Mouse (Mus musculus): ENCODE measurements around the gene Sept7. TPM values are rescaled to one million over a fixed set of nuclear protein-coding genes. Genes with fewer than 3 reads are reported as not detected.
A peak's percentile ranks its signal among the peaks of the same experiment; 100 is the strongest.

Sept7 gene
- total and polyA plus RNA-seq, 3 experiments = 77.9 to 288 (median 170) TPM

GRCm38 (mm10) chr9:25309505-25310182 lies 57.4 kb downstream of the Sept7 start:
- H3K4me3 ChIP-seq (replicated peaks in 1 of 3; ENCODE audit: low read depth in 2 of 3, low read length in 2 of 3, poor library complexity in 1 of 3) = no peak overlapping the region
- H3K27me3 ChIP-seq (replicated peaks) = no peaks in the 10 kb centered on the region
- H3K9ac ChIP-seq (ENCODE audit: insufficient read depth, low read depth) = no peak overlapping the region
- no peak overlapping the region for H3K27ac ChIP-seq (ENCODE audit: insufficient read depth, low read depth)
- in situ Hi-C loops (cut with MboI; ENCODE audit: low pct_ligation_motif_present, low pct_unique_long_range_greater_than_20kb, low sequenced_read_pairs) (no loop called here), dilution Hi-C loops (cut with MboI; ENCODE audit: extremely low pct_ligation_motif_present, extremely low pct_unique_long_range_greater_than_20kb, low sequenced_read_pairs) (no loop called here)
- DNase-seq (ENCODE audit: extremely low read depth) = peak; percentile 69
- TF ChIP-seq NRF1 (IDR thresholded peaks at IDR 0.05; ENCODE audit: low read depth, low read length) (no peak), CTCF (conservative IDR thresholded peaks at IDR 0.05 in 1 of 2, IDR thresholded peaks at IDR 0.05 in 1 of 2; ENCODE audit: low read depth in 2 of 2, low read length in 2 of 2) (0 out of 4 replicates have a peak, but pooled peaks of 1 of the 2 experiments have one; percentile 19)
- peaks cover 18 to 62% of the 10 kb centered on the region in 2 experiments for H3K36me3 ChIP-seq (replicated peaks in 1 of 2; ENCODE audit: control insufficient read depth in 1 of 2, insufficient read depth in 1 of 2, low read length in 1 of 2)
- H3K9me3 ChIP-seq (replicated peaks; ENCODE audit: low read length) = no peaks in the 10 kb centered on the region
- H3K79me2 ChIP-seq (replicated peaks; ENCODE audit: control insufficient read depth, extremely low read depth, insufficient read depth, poor library complexity, severe bottlenecking) = no peaks in the 10 kb centered on the region
- H3K4me2 ChIP-seq (ENCODE audit: insufficient read depth, low read depth, poor library complexity, severe bottlenecking) = no peak overlapping the region
- H3K4me1 ChIP-seq (ENCODE audit: control insufficient read depth in 1 of 2, insufficient read depth in 2 of 2) = no peaks in the 10 kb centered on the region

- Histone ChIP-seq H3K79me2 (replicated peaks; ENCODE audit: control insufficient read depth, extremely low read depth, insufficient read depth, poor library complexity, severe bottlenecking) (no peaks in the 10 kb centered on the region), H3K36me3 (replicated peaks in 1 of 2; ENCODE audit: control insufficient read depth in 1 of 2, insufficient read depth in 1 of 2, low read length in 1 of 2) (peaks cover 13 to 41% of the 10 kb centered on the region in 2 experiments), H3K27me3 (replicated peaks) (no peaks in the 10 kb centered on the region), H3K4me3 (replicated peaks in 1 of 3; ENCODE audit: low read depth in 2 of 3, low read length in 2 of 3, poor library complexity in 1 of 3) (no peak overlapping the region), H3K4me2 (ENCODE audit: insufficient read depth, low read depth, poor library complexity, severe bottlenecking) (no peak overlapping the region), H3K4me1 (ENCODE audit: control insufficient read depth in 1 of 2, insufficient read depth in 2 of 2) (peaks cover 2 to 7% of the 10 kb centered on the region in 2 experiments; a peak in 2 of 4 replicates), H3K27ac (ENCODE audit: insufficient read depth, low read depth) (no peak overlapping the region), H3K9me3 (replicated peaks; ENCODE audit: low read length) (no peaks in the 10 kb centered on the region), H3K9ac (ENCODE audit: insufficient read depth, low read depth) (no peak overlapping the region)
- DNase-seq (ENCODE audit: extremely low read depth) = no peak
- in situ Hi-C loops (cut with MboI; ENCODE audit: low pct_ligation_motif_present, low pct_unique_long_range_greater_than_20kb, low sequenced_read_pairs) (no loop called here), dilution Hi-C loops (cut with MboI; ENCODE audit: extremely low pct_ligation_motif_present, extremely low pct_unique_long_range_greater_than_20kb, low sequenced_read_pairs) (no loop called here)
- TF ChIP-seq NELFE (IDR thresholded peaks at IDR 0.05; ENCODE audit: low read depth, low read length) (no peak), JUND (conservative IDR thresholded peaks at IDR 0.05; ENCODE audit: low read depth, low read length) (no peak), MAX (IDR thresholded peaks at IDR 0.05; ENCODE audit: low read length) (no peak), RAD21 (IDR thresholded peaks at IDR 0.05; ENCODE audit: low read depth, low read length) (no peak), MAZ (IDR thresholded peaks at IDR 0.05; ENCODE audit: low read depth, low read length) (no peak), JUN (IDR thresholded peaks at IDR 0.05; ENCODE audit: insufficient read depth, low read depth, low read length) (no peak), HCFC1 (IDR thresholded peaks at IDR 0.05; ENCODE audit: low read depth, low read length) (no peak), CHD1 (IDR thresholded peaks at IDR 0.05; ENCODE audit: low read depth, low read length) (no peak), ZC3H11A (IDR thresholded peaks at IDR 0.05; ENCODE audit: low read depth, low read length) (no peak), BHLHE40 (IDR thresholded peaks at IDR 0.05; ENCODE audit: low read depth, low read length) (no peak), CTCF (conservative IDR thresholded peaks at IDR 0.05 in 1 of 2, IDR thresholded peaks at IDR 0.05 in 1 of 2; ENCODE audit: low read depth in 2 of 2, low read length in 2 of 2) (no peak), CHD2 (IDR thresholded peaks at IDR 0.05; ENCODE audit: low read length) (no peak), POLR2AphosphoS2 (IDR thresholded peaks at IDR 0.05; ENCODE audit: low read depth, low read length) (no peak), MXI1 (IDR thresholded peaks at IDR 0.05; ENCODE audit: low read depth, low read length) (no peak), SIN3A (IDR thresholded peaks at IDR 0.05; ENCODE audit: low read length) (no peak), TBP (conservative IDR thresholded peaks at IDR 0.05; ENCODE audit: low read depth, low read length) (no peak), PAX5 (IDR thresholded peaks at IDR 0.05; ENCODE audit: low read length) (no peak), ZNF384 (IDR thresholded peaks at IDR 0.05; ENCODE audit: low read depth, low read length) (no peak)
These were observed 62.1 kb downstream of the Sept7 start for GRCm38 (mm10) chr9:25314304-25314703.
